Mouse (Mus musculus): ENCODE data around the gene Pth1r.

DNA sequence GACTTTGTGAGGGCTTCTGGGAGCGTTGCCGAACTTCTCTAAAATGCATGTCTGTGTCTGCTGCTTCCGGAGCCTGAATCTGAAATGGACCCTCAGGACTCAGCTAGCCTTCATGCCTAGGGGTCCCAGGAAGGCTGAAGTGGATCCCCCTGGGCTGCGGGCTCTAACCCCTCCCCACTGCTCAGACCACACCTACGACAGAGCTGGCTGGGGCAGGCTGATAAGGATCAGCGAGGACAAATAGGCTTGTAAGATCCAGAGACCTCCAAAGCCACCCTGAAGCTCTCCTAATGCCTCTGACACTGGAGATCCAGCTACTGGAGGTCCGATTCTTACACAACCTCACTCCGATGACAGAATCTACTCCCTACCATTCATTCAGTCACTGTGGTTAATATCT lies 13.8 kb downstream of the Pth1r start:
- TF ChIP-seq EP300 (IDR thresholded peaks at IDR 0.05; ENCODE audit: insufficient read depth, low read depth, low read length) (no peak), CTCF (IDR thresholded peaks at IDR 0.05) (no peak), POLR2A (IDR thresholded peaks at IDR 0.05; ENCODE audit: insufficient read depth, low read depth, low read length) (no peak)

All from heart, adult 2 months (tissue).